Mouse (Mus musculus) megakaryocyte, embryonic 14.5 days (primary cell): ENCODE results near the gene Tmem163.

Source experiments
- FLI1 ChIP-seq: IDR thresholded peaks from 2 replicates; pipeline ENCODE4 v1.6.1; 2012; ENCODE audit warnings: low read length, inconsistent platforms, mixed read lengths
- GATA1 ChIP-seq: IDR thresholded peaks from 3 replicates; pipeline ENCODE4 v1.6.1; 2012; ENCODE audit warnings: mixed read lengths, low read length, inconsistent platforms, borderline replicate concordance

- TF ChIP-seq GATA1 (no peak), FLI1 (no peak)
Observed at GRCm38 (mm10) chr1:127651564-127651963, 27.8 kb downstream of the Tmem163 start.
